Mouse (Mus musculus) A20 (cell line): ENCODE results near the gene Uckl1.

Source experiments
- DNase-seq: peaks from one replicate; pipeline ENCODE4 v3.0.0-alpha.2; 2011; ENCODE audit warnings: low read depth, low spot score

The Uckl1 gene

DNA sequence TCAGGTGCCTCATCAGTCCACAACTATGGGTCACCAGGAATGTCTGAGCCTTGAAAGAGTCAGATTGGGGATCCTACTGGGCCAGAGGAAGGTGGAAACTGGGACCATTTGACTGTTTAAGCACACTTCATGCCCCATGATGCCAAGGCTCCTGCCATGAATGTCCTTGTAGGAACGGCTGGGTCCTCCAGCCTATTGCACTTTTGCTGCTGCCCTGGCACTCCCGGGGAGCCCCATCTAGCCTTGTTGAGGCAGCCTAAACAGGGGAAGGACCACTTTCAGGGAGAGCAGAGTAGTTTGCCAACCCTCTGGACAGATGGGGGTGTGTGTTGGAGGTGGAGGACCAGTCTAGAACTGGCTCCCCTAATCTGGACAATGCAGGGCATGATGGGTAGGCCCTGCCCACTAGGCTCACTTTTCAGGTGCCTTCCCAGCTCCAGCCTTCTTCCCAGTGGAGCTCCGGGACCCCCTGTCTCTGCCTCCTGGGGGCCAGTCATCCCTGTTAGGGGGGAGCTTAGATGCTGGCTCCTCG, at the start of gene Uckl1:
Uckl1 (minus strand) TSS at position 482 of the 532 bp plus-strand sequence.
- no peak for DNase-seq

DNA sequence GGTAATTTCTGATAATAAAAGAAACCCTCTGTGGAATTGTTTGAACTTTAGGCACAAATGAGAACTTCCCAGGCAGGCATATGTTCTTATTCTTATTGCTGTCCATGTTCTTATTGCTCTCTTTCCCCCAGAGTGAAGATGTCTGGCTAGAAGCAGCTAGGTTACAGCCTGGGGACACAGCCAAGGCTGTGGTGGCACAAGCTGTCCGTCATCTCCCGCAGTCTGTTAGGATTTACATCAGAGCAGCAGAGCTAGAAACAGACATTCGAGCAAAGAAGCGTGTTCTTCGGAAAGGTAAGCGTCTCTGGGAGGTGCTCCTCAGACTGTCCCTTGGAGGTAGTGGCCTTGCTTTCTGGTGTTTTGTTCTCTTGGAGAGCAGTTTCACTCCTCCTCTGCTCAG, 47.9 kb upstream of the Uckl1 start:
- DNase-seq, result no peak

DNA sequence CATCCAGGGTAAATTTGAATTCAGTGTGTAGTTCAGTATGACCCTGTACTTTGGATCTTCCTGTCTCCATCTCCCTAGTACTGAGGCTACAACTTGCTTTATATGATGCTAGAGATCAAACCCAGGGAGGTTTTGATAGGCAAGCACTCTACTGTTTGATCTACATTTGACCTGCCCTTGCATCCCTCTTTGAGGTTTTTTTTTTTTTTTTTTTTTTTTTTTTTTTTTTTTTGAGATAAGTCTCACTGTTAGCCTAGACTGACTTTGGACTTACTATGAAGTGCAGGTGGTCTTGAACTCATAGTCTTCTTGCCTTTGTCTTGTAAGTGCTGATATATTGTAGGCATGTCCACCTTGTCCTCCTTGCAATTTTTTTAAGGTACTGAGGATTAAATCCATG, 43.8 kb upstream of the Uckl1 start:
- no peak for DNase-seq

DNA sequence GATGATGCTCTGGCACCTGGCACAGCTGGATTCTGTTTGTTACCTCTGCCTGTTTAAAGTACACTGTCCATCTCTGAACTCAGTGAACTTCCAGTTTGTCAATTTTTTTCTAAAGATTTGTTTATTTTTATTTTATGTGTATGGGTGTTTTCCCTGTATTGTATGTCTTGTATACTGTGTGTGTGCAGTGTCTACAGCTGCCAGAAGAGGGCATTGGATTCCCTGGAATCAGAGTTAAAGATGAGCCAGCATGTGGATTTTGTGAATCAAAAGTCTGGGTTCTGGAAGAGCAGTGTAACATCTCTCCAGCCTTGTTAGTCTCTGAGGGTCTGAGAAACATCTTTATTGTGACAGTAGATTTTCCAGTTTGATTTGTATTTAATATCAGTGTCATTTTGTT, 38.7 kb upstream of the Uckl1 start:
- DNase-seq, result peak; percentile 35

DNA sequence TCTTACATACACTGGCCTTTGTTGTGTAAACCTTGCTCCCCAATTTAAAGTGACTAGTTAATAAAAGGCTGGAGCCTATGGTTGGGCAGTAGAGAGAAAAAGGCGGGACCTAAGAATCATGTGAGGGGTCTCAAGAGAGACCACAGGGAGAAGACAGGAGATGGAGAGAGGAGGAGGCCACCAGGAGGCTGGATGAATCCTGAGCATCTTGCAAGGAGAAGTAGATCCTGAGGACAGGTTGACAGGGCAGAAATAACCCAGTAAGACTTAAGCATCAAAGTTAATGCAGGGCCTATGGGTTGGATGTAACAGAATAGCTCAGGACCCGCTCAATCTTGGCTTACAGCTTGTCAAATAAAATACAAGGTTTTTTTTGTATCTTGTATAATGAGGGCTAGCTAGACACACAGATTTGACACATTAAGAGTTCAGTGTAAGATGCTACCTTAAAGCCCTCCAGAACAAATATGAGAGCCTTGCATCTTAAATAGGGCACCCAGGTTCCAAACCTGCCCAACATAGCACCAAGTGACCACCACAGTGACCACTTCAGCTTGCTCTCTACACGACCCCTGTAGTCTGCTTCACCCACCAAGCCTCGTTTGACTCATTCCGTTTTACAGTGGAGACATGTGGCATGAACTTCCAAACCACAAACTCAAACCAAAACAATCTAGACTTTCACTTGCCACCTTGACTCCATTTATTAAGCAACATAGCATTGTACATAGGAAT, 34.2 kb upstream of the Uckl1 start:
- DNase-seq, result no peak

DNA sequence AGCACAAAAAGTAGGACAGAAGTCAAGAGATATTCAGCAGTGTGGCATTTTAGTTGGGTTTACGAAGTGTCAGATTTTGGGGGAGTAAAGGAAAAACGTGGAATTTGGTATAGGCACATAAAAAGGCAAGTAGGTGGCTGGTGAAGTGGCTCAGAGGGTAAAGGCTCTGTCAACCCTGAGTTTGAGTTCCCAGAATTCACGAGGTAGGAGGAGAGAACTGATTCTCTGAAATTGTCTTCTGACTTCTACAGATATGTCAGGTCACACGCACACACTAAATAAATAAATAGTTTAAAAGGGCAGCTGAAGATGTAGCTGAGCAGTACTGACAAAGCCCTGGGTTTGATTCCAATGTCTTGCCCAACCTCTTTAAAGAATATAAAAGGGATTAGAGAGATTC, 17.7 kb upstream of the Uckl1 start:
- no peak for DNase-seq

DNA sequence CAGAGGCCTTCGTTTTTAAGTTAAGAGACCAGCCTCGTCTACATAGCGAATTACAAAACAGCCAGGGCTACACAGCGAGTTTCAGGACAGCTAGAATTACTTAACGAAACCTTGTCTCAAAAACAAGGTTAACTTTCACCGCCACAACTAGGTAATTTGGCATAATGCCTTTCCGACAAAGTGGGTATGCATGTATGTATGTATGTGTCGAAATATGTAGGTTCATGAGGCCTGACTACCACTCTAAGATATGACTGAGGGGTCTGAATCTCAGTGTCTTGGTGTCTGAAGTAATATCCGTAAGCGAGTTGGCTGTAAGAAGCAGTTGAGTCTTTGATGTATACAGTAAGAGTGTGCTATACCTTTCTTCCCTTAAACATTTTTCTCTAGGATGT, 17.1 kb upstream of the Uckl1 start:
- DNase-seq, result no peak

DNA sequence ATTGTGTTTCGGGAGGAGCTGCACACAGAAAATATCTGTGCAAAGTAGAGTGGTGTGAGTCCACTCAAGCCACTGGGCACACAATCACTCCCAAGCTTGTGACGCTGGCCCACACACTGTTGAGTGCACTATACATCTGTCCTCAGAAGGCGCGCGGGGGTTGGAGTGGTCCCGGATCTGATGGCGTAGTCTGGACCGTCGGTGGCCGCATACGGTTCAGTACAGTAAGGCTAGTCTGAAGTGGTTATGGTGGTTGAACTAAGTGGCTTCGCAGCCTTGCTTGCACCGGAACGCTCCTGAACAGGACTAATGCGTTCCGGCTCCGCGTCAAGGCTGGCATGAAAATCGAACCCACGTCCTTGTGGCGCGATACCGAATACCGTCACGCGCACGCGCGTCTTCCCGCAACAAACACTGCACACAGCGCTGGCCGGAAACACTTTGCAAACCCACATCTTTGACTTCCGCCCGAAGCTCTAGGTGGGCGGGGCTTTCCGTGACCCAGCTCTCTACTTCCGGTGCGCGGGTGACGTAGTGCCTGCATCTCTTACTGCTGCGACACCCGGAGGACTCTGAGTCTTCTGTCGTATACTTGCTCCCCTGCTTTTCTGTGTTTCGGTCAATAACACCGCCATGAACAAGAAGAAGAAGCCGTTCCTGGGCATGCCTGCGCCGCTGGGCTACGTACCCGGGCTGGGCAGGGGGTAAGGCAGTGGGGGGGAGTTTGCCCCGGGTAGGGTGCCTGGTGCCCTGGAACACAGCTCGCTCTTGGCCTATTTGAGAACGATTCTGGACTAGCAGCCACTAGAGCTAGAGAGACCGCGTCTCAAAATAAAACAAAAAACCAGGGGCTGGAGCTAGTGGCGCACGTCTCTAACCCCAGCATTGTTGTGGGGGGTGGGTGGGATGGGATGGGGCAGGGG, 16.4 kb upstream of the Uckl1 start:
- DNase-seq, result peak; percentile 98

DNA sequence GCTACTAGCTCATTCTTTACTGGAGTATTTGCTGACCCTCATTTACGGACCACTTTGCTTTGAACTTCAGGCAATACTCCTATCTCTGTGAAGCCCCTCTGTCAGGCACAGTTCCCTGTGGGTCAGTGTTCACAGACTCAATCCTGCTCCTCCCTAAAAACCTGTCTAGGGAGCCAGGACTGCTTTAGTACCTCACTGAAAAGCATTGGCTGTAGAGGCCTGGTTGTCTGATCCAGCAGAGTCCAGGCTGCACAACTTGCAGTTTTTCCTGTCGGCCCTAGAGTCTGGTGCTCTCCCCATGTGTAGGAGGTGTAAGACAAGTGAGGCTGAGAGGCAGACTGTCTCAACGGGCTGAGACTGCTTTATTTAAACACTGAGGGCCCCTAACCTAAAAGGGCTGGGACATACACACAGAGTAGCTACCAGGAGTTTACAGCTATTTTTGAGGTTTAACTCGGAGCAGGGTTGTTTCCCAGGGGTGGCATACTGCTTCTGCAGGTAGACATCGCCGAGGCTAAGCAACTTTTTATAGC, 15.6 kb upstream of the Uckl1 start:
- no peak for DNase-seq

DNA sequence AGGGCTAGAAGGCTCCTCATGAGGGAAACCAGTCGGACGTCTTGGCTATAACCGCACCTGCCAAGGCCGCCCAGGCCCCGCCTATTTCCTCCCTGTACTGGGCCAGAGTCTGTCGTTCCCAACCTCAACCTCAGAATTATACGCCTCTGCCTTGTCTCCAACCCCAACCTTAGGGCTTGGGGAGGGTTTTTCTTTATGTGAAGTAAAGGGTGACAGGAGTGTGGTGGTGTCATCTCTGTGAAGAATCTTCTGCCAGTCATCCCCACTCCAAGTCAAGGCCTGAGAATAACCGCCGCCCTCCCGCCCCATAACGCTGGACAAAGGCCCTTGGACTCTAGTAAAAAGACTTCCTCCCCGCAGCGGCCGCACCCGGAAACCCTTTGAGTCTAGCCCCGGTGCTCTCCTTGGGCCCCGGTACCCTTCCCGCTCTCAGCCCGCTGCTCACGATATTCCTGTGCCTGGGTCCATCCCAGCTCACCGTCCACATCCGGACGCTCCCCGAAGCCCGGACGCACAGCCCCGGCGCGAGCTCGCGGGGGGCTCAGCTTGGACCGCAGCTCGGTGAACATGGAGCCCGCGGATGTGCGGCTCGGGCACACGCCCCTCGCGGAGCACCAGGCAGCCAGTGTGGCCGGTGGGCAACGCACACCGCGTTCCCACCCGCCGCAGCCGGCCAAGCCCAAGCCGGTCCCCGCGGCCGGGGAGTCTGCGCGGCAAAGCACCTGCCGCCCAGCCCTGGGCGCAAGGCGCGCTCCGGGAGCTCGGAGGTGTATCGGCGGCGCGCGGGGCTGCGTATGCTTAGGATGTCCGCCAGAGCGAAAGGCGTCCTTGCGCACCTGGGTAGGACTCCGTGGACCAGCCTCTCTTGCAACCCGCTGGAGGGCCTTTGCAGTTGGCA, 14.0 kb upstream of the Uckl1 start, which contains the start of gene Samd10:
Samd10 (minus strand) TSS at position 759 of the 898 bp plus-strand sequence.
- DNase-seq, result peak; percentile 89

DNA sequence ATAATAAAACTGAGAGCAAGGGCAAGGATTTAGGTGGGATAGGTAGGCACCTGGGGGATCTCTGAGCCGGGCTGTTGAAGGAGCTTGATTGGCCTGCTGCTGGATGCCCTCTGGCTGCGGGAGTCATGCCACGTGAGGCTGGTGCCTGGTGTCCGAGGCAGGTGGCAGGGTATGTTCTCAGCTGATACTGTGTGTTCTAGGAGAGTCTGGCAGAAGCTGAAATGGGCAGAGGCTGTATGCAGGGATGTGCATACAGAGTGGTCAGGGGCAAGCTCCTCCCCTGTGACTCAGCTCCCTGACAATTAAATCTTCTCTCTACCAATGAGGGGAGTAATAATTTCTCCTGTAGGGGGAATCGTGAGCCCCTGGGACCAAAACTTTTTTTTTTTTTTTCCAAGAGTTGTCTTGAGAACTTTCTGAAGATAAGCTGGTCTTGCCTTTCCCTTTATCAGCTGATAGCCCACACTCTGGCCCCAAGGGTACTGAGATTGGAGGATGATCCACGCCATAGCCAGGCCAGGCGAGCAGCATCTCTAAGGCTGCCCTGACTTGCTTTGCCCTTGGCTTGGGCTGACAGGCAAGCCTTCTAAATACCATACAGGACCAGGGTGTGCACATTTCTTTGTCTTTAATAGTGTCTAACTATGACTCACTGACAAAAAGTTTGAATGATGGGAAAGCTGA, 12.8 kb upstream of the Uckl1 start:
- DNase-seq, result peak; percentile 53

DNA sequence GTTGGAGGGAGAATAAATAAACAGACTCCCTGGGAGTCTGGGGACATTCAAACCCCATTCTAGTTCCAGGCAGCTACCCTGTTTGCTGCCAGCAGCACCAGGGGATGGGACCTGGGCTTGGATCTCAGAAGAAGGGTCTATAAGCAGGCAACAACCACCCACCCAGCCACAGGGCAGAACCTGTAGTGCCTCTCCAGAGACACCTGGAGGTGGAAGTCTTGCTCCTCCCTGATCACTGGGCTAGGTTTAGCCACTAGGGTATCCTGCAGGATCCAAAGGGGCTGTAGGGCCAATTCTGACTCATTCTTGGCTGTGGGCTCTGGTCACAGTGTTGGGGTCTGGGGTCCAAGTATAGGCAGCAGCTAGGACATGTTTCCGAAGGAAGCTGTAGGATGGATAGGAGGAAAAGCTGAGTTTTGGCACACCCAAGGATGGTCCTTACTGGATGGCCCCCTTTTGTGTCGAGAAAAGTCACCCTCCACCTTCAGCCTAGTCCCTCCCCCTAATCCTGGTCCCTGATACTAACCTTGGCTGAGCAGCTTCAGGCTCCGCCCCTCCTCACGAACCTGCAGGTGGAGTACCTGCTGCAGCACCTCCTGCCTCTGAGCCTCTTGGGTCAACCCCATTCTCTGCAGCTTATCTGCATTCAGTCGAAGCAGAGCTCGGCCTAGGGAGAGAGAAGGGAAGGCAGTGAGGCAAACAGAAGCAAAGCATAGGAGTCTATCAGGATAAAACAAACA, 11.7 kb upstream of the Uckl1 start:
- DNase-seq, result no peak

DNA sequence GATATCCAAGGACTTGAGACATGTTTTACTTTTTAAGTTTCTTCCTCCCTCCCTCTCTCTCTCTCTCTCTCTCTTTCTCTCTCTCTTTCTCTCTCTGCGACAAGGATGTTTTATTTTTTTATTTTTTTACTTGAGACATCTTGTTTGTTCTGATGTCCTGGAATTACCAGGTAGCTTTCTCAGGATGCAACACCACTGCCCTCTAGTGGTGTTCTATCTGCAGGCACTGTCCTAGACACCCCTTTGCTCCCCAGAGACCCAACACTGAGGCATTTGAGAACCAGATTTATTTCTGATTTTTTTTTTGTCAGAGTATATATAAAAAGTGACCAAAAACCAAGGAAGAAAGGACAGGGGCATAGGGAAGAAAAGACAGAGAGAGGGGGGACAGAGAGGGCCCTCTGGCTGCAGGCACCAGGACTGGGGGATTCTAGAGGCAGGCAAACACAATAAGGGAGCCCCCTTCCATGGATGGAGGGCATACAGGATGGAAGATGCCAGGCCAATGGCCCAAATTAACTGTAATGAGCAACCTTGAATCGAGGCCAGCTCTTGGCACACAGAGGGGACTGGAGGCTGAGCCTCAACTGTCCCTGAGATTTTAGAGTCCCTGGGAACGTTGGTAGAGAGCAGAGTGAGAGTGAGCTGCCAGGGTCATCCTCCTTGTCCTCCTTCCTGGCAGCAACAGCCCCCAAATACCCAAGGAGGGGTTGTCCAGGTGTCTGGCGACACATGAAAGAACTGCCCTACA, 10.4 kb upstream of the Uckl1 start:
- peak; percentile 56 for DNase-seq

DNA sequence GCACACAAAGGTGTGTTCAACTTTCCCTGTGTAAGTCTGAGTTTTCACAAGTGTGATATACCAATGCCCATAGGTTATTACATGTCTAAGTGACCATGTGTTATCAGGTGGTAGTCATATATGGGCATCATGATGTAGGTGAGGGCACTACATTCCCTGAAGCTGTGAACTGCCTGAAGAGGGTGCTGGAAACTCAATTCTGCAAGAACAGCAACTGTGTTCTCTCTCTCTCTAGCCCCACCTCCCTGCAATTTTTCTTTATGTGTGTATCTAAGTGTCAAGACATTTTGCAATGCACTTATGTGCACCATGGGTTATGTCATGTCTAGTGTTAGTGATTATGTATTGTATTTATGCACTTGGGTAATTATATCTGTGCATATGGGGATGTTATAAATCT, 9.2 kb upstream of the Uckl1 start:
- DNase-seq, result peak; percentile 41

DNA sequence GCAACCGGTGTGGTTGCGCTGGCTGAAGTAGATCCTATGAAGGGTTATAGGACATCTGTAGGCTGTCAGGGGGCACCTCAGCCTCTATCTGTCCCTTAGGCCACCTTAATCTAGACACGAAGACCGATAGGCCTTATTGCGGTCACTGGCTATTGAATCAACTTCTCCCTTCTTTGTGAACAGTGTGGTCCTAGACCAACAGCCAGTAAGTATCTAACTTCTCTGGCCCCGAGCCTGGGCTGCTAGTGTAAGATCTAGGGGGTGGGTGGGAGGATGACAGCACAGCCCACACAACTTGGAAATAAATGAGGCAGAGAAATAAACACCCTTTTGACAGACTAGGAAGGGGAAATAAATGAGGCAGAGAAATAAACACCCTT, 8.3 kb upstream of the Uckl1 start:
- DNase-seq, result no peak

DNA sequence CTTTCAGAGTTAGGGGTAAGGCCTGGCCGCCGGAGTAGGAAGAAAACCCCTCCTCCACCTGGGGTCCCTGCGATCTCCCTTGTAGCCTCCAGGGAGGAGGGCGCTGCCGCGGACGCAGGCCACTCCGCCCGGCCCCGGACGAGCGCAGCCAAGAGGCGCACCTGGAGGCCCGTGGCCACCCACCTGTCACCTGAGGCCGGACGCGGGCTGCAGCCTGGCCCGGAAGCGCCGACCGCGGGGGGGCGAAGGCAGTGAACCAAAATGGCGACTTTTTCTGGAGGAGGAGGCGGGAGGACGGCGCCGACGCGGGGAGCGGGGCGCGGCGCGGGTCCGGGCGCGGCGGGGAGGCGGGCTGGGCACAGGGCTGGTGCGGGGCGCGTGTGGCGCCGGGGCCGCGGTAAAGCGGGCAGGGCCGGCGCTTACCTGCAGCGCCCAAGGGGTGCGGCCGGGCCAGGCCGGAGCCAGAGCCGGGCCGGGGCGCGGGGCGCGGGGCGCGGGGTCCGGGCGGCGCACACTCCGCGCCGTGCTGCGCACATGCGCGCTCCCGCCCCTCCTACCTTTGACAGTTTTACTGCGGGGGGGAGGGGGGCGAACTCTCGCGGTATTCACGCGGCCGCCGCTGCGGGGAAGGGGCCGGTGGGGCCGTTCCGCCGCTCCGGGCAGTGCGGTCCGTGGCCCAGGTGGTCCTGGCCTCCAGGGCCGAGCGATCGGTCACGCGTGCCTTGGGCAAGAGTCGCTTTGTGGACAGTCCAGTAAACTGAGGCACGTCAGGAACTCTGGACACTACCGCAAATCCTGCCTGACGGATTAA, 7.7 kb upstream of the Uckl1 start, which contains the start of gene Zfp512b:
Zfp512b (minus strand) TSS at position 573 of the 811 bp plus-strand sequence.
- peak; percentile 84 for DNase-seq

DNA sequence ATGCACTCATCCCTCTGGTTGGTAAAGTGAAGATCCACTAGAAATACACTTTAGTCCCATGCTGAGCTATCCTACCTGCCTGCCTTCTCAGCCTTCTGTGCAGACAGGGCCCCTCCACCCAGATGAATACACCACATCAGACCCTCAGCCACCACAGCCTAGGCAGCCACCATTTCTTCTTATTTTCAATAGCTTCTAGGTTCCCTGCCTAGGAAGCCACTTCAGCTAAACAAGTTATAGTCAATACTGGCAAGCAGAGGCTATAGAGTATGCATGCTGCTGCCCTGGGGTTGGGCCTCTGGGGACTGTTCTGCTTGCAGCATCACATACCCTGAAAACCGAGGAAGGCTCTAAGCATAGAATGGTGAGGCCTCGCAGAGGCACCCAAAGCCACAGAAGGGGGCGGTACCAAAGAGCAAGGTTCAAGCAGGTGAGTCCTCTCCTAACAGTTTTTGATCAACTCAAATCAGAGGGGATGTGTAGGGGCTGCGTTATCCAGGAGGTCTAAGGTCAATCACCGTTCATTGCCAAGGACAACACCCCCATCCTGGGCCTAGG, 6.9 kb upstream of the Uckl1 start, which contains the start of gene Prpf6:
Prpf6 (plus strand) TSS at position 341 of the 558 bp plus-strand sequence.
- peak; percentile 68 for DNase-seq

DNA sequence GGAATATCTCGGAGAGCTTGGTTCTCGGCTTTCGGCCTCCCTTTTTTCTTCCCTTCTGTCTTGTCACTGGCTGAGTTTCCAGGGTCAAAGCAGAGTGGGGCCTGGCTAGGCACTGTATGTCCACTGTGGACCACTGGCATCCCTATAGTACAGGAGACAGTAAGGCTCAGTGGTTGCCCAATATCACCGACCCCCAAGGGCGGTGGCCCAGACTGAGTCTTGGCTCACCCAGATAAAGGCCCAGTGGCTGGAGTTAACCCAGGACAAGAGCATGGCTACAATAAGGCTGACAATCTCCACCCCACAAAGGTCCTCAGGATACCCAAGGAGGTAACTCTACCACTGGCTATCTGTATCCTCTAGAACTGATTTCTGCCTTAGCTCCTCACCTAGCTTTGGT, 5.8 kb upstream of the Uckl1 start:
- no peak for DNase-seq
